Mouse (Mus musculus) midbrain, embryonic 11.5 days (tissue): ENCODE results near the gene Rad51b. TPM values are rescaled to one million over a fixed set of nuclear protein-coding genes. Genes with fewer than 3 reads are reported as not detected.
A peak's percentile ranks its signal among the peaks of the same experiment; 100 is the strongest.

Source experiments
- ATAC-seq: fragments of 200-750 bp; cut with Nextera tagmentation; 2 replicates; pipeline ENCODE4 v1.8.0; 2017; ENCODE audit warnings: moderate TSS enrichment, moderate library complexity; ENCODE audit not compliant: low FRiP score
- DNase-seq: peaks from one replicate; pipeline ENCODE4 v3.0.0; 2015; ENCODE audit warnings: low spot score; ENCODE audit errors: missing footprints
- H3K27ac ChIP-seq: fragments of 300-500 bp; sonication (generic); 2 replicates; pipeline ENCODE4 v1.5.1; 2014; ENCODE audit warnings: low read depth, low read length
- H3K27me3 ChIP-seq: fragments of 300-500 bp; sonication (generic); 2 replicates; pipeline ENCODE4 v1.6.1; 2014; ENCODE audit warnings: mild to moderate bottlenecking, low read length, moderate library complexity, mixed read lengths; ENCODE audit not compliant: control insufficient read depth, insufficient read depth
- H3K36me3 ChIP-seq: fragments of 300-500 bp; sonication (generic); 2 replicates; pipeline ENCODE4 v1.6.1; 2014; ENCODE audit warnings: mild to moderate bottlenecking, low read length, moderate library complexity, mixed read lengths; ENCODE audit not compliant: control insufficient read depth, insufficient read depth
- H3K4me1 ChIP-seq: fragments of 300-500 bp; sonication (generic); 2 replicates; pipeline ENCODE4 v1.6.1; 2014; ENCODE audit warnings: low read length; ENCODE audit not compliant: control insufficient read depth, insufficient read depth
- H3K4me2 ChIP-seq: fragments of 300-500 bp; sonication (generic); 2 replicates; pipeline ENCODE4 v1.6.1; 2014; ENCODE audit warnings: mild to moderate bottlenecking, moderate library complexity
- H3K4me3 ChIP-seq: fragments of 300-500 bp; sonication (generic); 2 replicates; pipeline ENCODE4 v1.5.1; 2014; ENCODE audit warnings: low read depth, low read length
- H3K9ac ChIP-seq: fragments of 300-500 bp; sonication (generic); 2 replicates; pipeline ENCODE4 v1.6.1; 2014; ENCODE audit warnings: low read length
- H3K9me3 ChIP-seq: fragments of 300-500 bp; sonication (generic); 2 replicates; pipeline ENCODE4 v1.6.1; 2016; ENCODE audit warnings: low read length; ENCODE audit not compliant: control insufficient read depth
- WGBS: fragments of 180-500 bp; shearing (Covaris S2); extraction: QIAGEN DNeasy Blood & Tissue Kit; methylation state at CpG from one replicate; pipeline ENCODE4 v1.1.7; 2014; 5-methylcytosine and 5-hydroxymethylcytosine counted together
- polyA plus RNA-seq: library from polyadenylated mRNA; unstranded; fragments of >200 nt; fragmentation: Nextera tagmentation; extraction: Ambion mirVana; gene quantifications from 2 replicates; pipeline ENCODE4 v1.2.1, GENCODE M21; 2014

The Rad51b gene
- polyA plus RNA-seq, 1 experiment from 2014 or later, result 6.9 TPM

DNA sequence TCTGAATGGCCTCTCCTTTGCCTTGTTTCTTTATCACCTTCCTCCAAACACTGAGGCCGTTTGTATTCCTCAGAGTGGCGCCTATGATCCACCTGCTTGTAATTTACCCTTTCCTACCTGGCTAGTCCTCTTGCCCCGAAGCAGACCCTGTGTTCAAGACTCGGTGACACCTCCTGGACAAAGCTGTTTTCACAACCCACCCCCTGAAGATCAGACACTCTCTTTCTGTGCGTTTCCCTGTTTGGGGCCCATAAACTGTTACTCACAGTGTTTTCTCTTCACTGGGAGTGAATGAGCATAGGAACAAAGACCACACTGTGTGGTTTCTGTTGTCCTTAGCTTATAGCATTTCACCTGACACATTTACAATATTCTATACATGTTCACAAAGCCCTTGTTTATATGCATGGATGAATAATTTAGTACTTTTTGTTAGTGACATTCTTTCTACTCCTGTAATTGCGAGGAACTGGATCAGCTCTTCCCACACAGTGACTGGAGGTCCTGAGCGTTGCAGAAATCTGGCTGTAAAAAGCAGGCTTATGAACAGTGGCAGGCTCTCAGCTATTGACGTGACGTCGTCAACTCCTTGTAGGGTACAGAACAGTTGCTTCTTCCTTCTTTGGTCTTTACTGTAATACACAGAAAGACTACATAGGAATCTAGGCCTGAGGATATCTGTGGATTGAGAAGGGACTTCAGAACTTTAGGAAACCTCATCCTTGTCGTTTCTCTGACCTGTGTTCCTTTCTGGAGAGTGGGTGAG lies 408.6 kb downstream of the Rad51b start:
- Histone ChIP-seq H3K4me1 (peaks cover 9% of the 10 kb centered on the region), H3K27me3 (no peaks in the 10 kb centered on the region), H3K9me3 (no peaks in the 10 kb centered on the region), H3K36me3 (no peaks in the 10 kb centered on the region), H3K4me2 (no peak overlapping the region), H3K27ac (no peak overlapping the region), H3K9ac (no peak overlapping the region), H3K4me3 (no peak overlapping the region)
- no peak for ATAC-seq
- WGBS, result 65% methylated on average over 11 of the region's 11 CpGs
- DNase-seq, result no peak

DNA sequence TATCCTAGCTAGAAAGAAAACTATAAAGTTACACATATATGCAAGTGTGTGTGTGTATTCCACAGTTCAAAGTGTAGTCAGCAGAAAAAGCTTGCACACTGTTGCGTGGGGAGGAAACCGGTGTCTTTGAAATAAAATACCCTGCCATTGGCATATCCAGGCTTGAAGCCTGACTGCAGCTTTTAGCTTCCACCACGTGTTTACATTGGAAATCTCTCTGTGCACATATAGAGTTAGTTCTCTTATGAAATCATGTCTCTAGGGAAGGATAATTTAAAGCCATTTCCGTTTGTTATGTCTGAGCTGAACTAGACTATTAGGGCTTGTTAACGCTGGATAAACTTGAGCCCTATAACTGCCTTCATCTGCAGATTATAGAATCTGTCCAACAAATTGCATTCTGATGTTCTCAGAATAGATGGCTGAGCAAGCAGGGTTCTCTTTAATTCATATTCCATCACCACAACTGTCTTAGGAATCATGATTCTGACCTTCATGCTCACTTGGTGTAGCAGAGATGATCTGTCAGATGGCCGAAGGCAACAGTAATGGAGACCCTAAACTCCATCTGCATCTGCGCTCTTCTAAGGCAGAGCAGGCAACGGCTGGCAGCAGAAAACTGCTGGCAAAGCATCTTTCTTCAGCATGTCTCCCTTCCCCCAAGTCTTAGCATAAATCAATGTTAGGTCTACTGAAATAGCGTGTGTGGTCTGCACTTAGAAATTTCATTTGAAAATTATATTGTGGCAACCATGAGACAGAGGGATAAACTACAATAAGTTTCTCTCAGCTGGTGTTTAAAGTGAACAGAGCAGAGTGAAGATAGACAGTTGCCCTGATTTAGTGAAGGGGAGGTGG lies 410.7 kb downstream of the Rad51b start:
- no peak for DNase-seq
- no peak for ATAC-seq
- Histone ChIP-seq H3K4me3 (no peak overlapping the region), H3K9me3 (no peaks in the 10 kb centered on the region), H3K27ac (no peak overlapping the region), H3K4me2 (no peak overlapping the region), H3K4me1 (peaks cover 9% of the 10 kb centered on the region), H3K9ac (no peak overlapping the region), H3K36me3 (no peaks in the 10 kb centered on the region), H3K27me3 (no peaks in the 10 kb centered on the region)
- WGBS, result 84% methylated on average over 9 of the region's 9 CpGs

DNA sequence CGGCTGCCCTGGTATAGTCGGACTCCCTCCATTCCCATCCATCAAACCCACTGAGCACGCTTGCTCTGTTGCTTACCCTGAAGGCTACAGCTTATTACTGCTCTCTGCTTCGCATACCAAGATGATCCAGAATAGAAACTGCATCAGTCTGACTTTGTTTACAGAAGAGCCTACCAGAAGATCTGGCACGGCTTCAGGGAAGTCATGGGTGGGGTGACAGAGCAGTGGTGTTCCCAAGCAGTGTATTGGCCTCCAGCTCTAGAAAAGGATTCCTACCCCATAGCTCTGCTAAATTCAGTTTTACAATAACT lies 411.3 kb downstream of the Rad51b start:
- Histone ChIP-seq H3K27me3 (no peaks in the 10 kb centered on the region), H3K9ac (no peak overlapping the region), H3K36me3 (no peaks in the 10 kb centered on the region), H3K4me3 (no peak overlapping the region), H3K27ac (no peak overlapping the region), H3K4me2 (no peak overlapping the region), H3K4me1 (peaks cover 11% of the 10 kb centered on the region), H3K9me3 (no peaks in the 10 kb centered on the region)
- DNase-seq, result no peak
- 82% methylated on average over 5 of the region's 5 CpGs for WGBS
- ATAC-seq, result no peak

- Histone ChIP-seq H3K9ac (no peak overlapping the region), H3K4me3 (no peak overlapping the region), H3K9me3 (no peaks in the 10 kb centered on the region), H3K27me3 (no peaks in the 10 kb centered on the region), H3K4me2 (no peak overlapping the region), H3K4me1 (peaks cover 32% of the 10 kb centered on the region), H3K27ac (no peak overlapping the region), H3K36me3 (no peaks in the 10 kb centered on the region)
- ATAC-seq (no peak), DNase-seq (no peak)
These were observed 416.2 kb downstream of the Rad51b start for GRCm38 (mm10) chr12:79713286-79713685.

GRCm38 (mm10) chr12:79714484-79714883 lies 417.4 kb downstream of the Rad51b start:
- peaks cover 35% of the 10 kb centered on the region for H3K4me1 ChIP-seq
- H3K4me2 ChIP-seq, result no peak overlapping the region
- 68% methylated on average over 6 of the region's 6 CpGs for WGBS
- DNase-seq, result peak; percentile 90
- peak overlapping the region; percentile 18; the same call in 1 of the 2 replicates for H3K9ac ChIP-seq
- H3K27me3 ChIP-seq, result no peaks in the 10 kb centered on the region
- H3K4me3 ChIP-seq, result no peak overlapping the region
- no peaks in the 10 kb centered on the region for H3K36me3 ChIP-seq
- H3K9me3 ChIP-seq, result no peaks in the 10 kb centered on the region
- H3K27ac ChIP-seq, result peak overlapping the region; percentile 82
- no peak for ATAC-seq

DNA sequence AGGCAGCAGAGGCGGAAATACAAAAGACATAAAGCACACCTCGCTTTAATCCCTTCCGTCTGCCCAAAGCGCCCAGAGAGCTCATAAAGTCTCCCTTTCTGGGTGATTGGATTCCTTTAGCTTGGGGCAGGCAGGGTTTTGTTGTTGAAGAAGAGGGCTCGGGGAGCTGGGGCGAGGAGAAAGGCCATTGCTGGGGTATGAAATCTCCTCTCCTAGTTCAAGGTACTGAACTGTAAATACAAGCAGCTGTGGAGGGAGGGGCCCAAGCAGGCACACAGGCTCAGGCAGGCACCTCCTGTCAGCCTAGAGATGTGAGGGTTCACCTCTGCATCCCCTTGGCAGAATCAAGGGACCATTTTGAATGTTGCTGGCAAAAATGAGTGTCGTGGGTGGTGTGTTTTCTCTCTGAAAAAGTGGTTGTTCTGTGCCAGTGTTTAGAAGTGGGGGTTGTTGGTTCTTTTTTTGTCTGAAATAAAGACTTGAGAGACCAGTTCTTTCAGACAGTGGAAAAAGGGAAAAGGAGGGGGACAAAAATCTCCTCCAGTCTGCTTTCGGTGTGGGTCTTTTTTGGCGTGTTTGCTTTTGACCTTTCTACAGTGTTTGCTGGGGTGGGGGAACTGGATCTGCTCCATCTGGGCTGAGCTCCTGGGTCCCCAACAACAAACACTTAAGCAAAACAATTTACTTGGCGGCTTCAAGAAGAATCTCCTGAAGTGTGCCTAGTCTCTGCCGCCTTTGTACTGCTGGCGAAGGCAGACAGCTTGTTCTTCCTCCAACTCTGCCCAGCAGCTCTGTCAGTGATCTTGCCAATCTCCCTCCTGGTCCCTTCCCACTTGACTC lies 418.6 kb downstream of the Rad51b start:
- Histone ChIP-seq H3K27me3 (no peaks in the 10 kb centered on the region), H3K36me3 (no peaks in the 10 kb centered on the region), H3K4me1 (peaks cover 43% of the 10 kb centered on the region), H3K9ac (peak overlapping the region; percentile 46), H3K4me3 (no peak overlapping the region), H3K27ac (peak overlapping the region; percentile 82), H3K4me2 (peak overlapping the region; percentile 1; the same call in 1 of the 2 replicates), H3K9me3 (no peaks in the 10 kb centered on the region)
- peak; percentile 45 for ATAC-seq
- DNase-seq, result peak; percentile 93
- 15% methylated on average over 12 of the region's 12 CpGs for WGBS

DNA sequence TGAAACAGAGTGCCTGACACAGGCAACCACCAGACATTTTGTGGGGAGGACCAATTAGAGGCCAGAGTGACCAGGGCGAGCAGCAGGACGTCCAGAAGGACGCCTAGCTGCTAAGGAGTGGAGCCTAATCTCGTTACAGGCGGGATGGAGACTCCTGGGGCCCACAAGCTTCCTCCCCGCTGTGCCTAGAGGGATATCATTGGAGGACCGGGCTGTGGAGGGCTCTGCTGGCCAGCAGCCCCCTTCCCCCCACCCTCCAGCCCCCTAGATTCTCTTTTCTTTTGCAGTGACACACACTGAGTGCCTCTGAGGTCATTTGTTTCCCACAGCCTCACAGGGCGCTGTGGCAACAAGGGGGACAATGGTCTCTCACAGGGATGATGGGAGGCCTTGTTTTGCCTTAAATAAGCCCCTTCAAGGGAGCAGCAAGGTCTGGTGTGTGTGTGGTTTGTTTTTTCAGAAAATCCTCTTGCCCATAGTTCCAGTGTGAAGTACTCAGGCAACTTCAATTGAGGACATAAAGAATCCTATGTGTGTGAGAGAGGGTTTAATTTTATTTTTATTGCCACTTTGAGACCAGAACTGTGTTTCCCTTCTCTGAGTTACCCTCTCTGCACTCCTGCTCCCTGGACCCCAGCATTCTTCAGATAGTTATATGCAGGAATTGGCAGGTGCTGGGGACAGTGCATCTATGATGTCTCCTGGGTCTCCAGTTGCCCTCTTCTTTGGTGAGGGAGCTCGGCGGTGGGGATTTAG lies 422.2 kb downstream of the Rad51b start:
- H3K4me3 ChIP-seq, result no peak overlapping the region
- peak overlapping the region; percentile 97 for H3K27ac ChIP-seq
- WGBS, result 3% methylated on average over 10 of the region's 10 CpGs

GRCm38 (mm10) chr12:79719847-79720201 lies 422.7 kb downstream of the Rad51b start:
- Histone ChIP-seq H3K9ac (peak overlapping the region; percentile 54; the same call in 1 of the 2 replicates), H3K27me3 (no peaks in the 10 kb centered on the region), H3K9me3 (no peaks in the 10 kb centered on the region), H3K27ac (peak overlapping the region; percentile 97), H3K4me3 (no peak overlapping the region), H3K4me1 (peaks cover 35% of the 10 kb centered on the region), H3K36me3 (no peaks in the 10 kb centered on the region), H3K4me2 (peak overlapping the region; percentile 9; the same call in 1 of the 2 replicates)
- ATAC-seq (0 out of 2 replicates have a peak, but pooled peaks have one; percentile 0), DNase-seq (peak; percentile 91)
- WGBS, result 5% methylated on average over 1 of the region's 1 CpGs

More for the DNA sequence above, 422.2 kb downstream of the Rad51b start:
- no peaks in the 10 kb centered on the region for H3K27me3 ChIP-seq
- H3K36me3 ChIP-seq, result no peaks in the 10 kb centered on the region
- peak overlapping the region; percentile 54; the same call in 1 of the 2 replicates for H3K9ac ChIP-seq
- H3K4me1 ChIP-seq, result peaks cover 41% of the 10 kb centered on the region
- DNase-seq, result peak; percentile 95
- peak; percentile 95 for ATAC-seq
- H3K9me3 ChIP-seq, result no peaks in the 10 kb centered on the region
- H3K4me2 ChIP-seq, result no peak overlapping the region; the same call in 1 of the 2 replicates
